Mouse (Mus musculus) lung, postnatal 0 days (tissue): ENCODE measurements at regions not wholly inside any gene's neighbourhood (a gene's known extent, or its start where the extent isn't known, plus 50 kb on each side); places are given as distances from the start of the nearest gene placed in this dataset.

Experiments used
- ATAC-seq: fragments of 200-750 bp; cut with Nextera tagmentation; 2 replicates; pipeline ENCODE4 v1.8.0; 2017; ENCODE audit warnings: moderate library complexity
- DNase-seq: peaks from one replicate; pipeline ENCODE4 v3.0.0-alpha.2; 2016; ENCODE audit warnings: low spot score
- H3K27ac ChIP-seq: fragments of 300-500 bp; sonication (generic); 2 replicates; pipeline ENCODE4 v1.5.1; 2014; ENCODE audit warnings: antibody characterized with exemption, mild to moderate bottlenecking, low read length, mixed read lengths
- H3K27me3 ChIP-seq: fragments of 300-500 bp; sonication (generic); replicated peaks from 2 replicates; pipeline ENCODE4 v1.6.1; 2014; ENCODE audit warnings: low read length, mixed read lengths; ENCODE audit not compliant: insufficient read depth
- H3K36me3 ChIP-seq: fragments of 300-500 bp; sonication (generic); 2 replicates; pipeline ENCODE4 v1.6.1; 2014; ENCODE audit warnings: low read length, mixed read lengths; ENCODE audit not compliant: insufficient read depth
- H3K4me1 ChIP-seq: fragments of 300-500 bp; sonication (generic); 2 replicates; pipeline ENCODE4 v1.6.1; 2014; ENCODE audit warnings: antibody characterized with exemption, low read depth, low read length, mixed read lengths; ENCODE audit not compliant: insufficient read depth
- H3K4me2 ChIP-seq: fragments of 300-500 bp; sonication (generic); replicated peaks from 2 replicates; pipeline ENCODE4 v1.6.1; 2014; ENCODE audit warnings: low read depth, mild to moderate bottlenecking, low read length, moderate library complexity, mixed read lengths
- H3K4me3 ChIP-seq: fragments of 300-500 bp; sonication (generic); 2 replicates; pipeline ENCODE4 v1.5.1; 2014; ENCODE audit warnings: low read depth, low read length
- H3K9ac ChIP-seq: fragments of 300-500 bp; sonication (generic); replicated peaks from 2 replicates; pipeline ENCODE4 v1.6.1; 2014; ENCODE audit warnings: low read depth, mild to moderate bottlenecking
- H3K9me3 ChIP-seq: fragments of 300-500 bp; sonication (generic); 2 replicates; pipeline ENCODE4 v1.6.1; 2016; ENCODE audit warnings: low read length, mixed read lengths
- CTCF ChIP-seq: IDR thresholded peaks from 2 replicates; pipeline ENCODE4 v1.5.1; 2016; ENCODE audit warnings: antibody characterized with exemption, mild to moderate bottlenecking
- EP300 ChIP-seq: IDR thresholded peaks from 2 replicates; pipeline ENCODE4 v1.6.1; 2016; ENCODE audit warnings: antibody characterized with exemption, mild to moderate bottlenecking, control low read depth
- WGBS: fragments of 180-500 bp; shearing (Covaris S2); extraction: QIAGEN DNeasy Blood & Tissue Kit; methylation state at CpG from one replicate; pipeline ENCODE4 v1.1.7; 2014; 5-methylcytosine and 5-hydroxymethylcytosine counted together

DNA sequence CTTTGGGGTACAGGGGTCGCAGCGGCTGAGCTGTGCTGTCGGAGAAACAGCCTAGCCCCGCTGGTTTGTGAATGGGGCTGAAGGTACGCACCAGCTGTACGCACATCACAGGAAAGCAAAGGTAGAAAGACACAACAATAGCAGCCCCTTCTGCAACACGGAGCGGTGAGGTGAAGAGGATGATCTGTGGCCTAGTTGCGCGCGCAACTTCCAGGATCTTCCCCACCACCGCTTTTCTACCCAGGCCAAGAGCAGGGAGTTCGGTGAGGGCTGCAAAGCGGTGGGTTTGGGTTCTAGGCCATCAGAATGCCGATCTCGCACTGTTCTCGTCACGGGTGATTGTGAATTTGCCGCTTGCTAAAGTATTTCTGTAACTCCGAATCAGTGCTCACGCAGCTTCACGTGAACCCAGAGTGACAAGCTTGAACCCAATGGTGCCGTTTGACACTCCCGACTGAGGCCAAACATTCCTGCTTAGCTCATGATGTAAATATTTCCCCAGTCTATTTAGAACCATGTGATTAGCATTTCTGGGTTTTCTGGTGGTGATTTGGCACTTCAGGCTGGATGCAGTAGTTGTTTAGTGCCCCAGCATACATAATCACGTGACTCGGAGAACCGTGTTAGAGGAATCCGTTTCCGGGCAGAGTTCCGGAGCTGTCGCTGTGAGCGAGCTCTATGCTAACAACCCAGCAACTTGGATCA is 54.7 kb downstream of the Cryaa start:
- Histone ChIP-seq H3K36me3 (no peaks in the 10 kb centered on the region), H3K27ac (no peak overlapping the region), H3K9ac (no peak overlapping the region), H3K9me3 (no peaks in the 10 kb centered on the region), H3K27me3 (no peaks in the 10 kb centered on the region), H3K4me1 (peaks cover 16% of the 10 kb centered on the region; the same call in 1 of the 2 replicates), H3K4me3 (no peak overlapping the region), H3K4me2 (no peak overlapping the region)
- no peak for TF ChIP-seq CTCF
- no peak for TF ChIP-seq EP300
- no peak for DNase-seq
- 89% methylated on average over 32 of the region's 32 CpGs for WGBS
- ATAC-seq, result no peak

GRCm38 (mm10) chr17:31734521-31734920 is 56.9 kb downstream of the Cryaa start:
- Histone ChIP-seq H3K27ac (no peak overlapping the region), H3K4me2 (no peak overlapping the region), H3K4me1 (peaks cover 17% of the 10 kb centered on the region; the same call in 1 of the 2 replicates), H3K9me3 (no peaks in the 10 kb centered on the region), H3K9ac (no peak overlapping the region), H3K27me3 (no peaks in the 10 kb centered on the region), H3K36me3 (no peaks in the 10 kb centered on the region), H3K4me3 (no peak overlapping the region)
- 67% methylated on average over 7 of the region's 7 CpGs for WGBS
- ATAC-seq, result no peak
- no peak for TF ChIP-seq CTCF
- no peak for DNase-seq

DNA sequence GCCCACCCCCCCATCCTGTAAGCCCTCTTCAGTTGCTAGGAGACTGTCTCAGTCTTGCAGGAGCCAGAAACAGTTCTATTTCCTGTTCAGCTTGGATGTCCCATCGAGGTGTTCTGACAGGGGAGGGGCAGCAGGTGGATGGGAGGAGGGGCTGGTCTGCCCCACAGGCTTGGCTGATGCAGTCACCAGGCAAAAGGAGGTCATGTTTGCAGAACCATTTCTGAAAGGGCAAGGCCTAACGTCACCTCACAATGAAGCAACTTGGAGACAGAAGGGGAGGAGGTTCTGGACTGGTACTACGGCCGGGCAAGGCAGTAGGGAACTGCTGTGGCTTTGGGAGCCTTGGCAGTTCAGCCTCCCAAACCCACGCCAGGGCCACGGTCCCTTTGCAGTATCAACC is 59.1 kb downstream of the Cryaa start:
- DNase-seq (peak; percentile 88), ATAC-seq (peak; percentile 74)
- Histone ChIP-seq H3K4me1 (peaks cover 12% of the 10 kb centered on the region; the same call in 1 of the 2 replicates), H3K27ac (no peak overlapping the region), H3K27me3 (no peaks in the 10 kb centered on the region), H3K9me3 (no peaks in the 10 kb centered on the region), H3K4me3 (no peak overlapping the region), H3K9ac (no peak overlapping the region), H3K4me2 (no peak overlapping the region), H3K36me3 (no peaks in the 10 kb centered on the region)
- 56% methylated on average over 6 of the region's 6 CpGs for WGBS
- TF ChIP-seq EP300 (0 out of 2 replicates have a peak, but pooled peaks have one; percentile 42), CTCF (no peak)

GRCm38 (mm10) chr17:31738249-31738648 is 60.6 kb downstream of the Cryaa start:
- peaks cover 12% of the 10 kb centered on the region; the same call in 1 of the 2 replicates for H3K4me1 ChIP-seq
- no peak for ATAC-seq
- 64% methylated on average over 3 of the region's 3 CpGs for WGBS

DNA sequence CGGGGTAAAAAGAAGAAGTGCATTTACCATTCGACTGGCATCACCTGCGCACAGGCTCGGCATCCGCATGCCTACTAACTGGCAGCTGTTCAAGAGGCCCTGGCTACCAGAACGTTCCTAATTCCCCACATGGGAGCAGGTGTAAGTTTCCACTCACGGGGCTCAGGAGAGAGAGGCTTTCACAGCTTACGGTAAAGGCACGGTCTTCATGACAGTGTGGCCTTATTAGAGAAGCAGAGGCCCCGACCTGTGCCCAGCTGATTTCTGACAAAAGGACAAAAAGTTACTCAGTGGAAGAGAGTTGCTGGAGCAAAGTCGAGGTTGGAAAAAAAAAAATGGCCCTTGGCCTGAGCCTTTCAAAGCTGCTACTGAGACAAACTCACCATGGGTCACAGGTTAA is 62.0 kb downstream of the Cryaa start:
- DNase-seq, result peak; percentile 26
- peak; percentile 24; the same call in 1 of the 2 replicates for ATAC-seq
- Histone ChIP-seq H3K36me3 (no peaks in the 10 kb centered on the region), H3K9me3 (no peaks in the 10 kb centered on the region), H3K9ac (no peak overlapping the region), H3K4me2 (no peak overlapping the region), H3K27me3 (no peaks in the 10 kb centered on the region), H3K27ac (peak overlapping the region; percentile 29), H3K4me1 (peaks cover 12% of the 10 kb centered on the region; the same call in 1 of the 2 replicates), H3K4me3 (no peak overlapping the region)
- no peak for TF ChIP-seq EP300
- TF ChIP-seq CTCF, result no peak
- 41% methylated on average over 11 of the region's 11 CpGs for WGBS

More at GRCm38 (mm10) chr17:31738249-31738648, 60.6 kb downstream of the Cryaa start:
- Histone ChIP-seq H3K36me3 (no peaks in the 10 kb centered on the region), H3K9ac (no peak overlapping the region), H3K4me3 (no peak overlapping the region), H3K9me3 (no peaks in the 10 kb centered on the region), H3K4me2 (no peak overlapping the region), H3K27me3 (no peaks in the 10 kb centered on the region), H3K27ac (no peak overlapping the region)
- DNase-seq, result no peak
- TF ChIP-seq CTCF (no peak), EP300 (no peak)

DNA sequence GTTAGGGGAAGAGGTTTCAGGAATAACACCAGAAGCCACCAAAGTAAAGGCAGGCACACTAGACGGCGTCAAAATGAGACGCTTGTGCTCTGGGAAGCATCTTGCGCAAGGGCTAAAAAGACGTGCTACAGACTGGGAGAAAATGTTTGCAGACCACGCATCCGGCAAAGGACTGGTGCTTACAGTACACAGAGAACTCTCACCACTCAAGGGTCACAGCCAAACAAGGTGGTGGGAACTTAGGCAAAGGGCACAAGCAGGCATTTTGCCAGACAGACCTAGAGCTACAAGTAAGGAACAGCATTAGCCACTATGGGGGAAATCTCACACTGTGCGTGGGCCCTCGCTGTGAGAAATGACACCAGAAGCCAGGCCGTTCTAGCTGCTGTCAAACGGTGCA is 62.5 kb downstream of the Cryaa start:
- TF ChIP-seq CTCF (no peak), EP300 (peak; percentile 21; the same call in 1 of the 2 replicates)
- Histone ChIP-seq H3K4me2 (no peak overlapping the region), H3K9me3 (no peaks in the 10 kb centered on the region), H3K4me1 (peaks cover 12% of the 10 kb centered on the region; the same call in 1 of the 2 replicates), H3K36me3 (no peaks in the 10 kb centered on the region), H3K4me3 (no peak overlapping the region), H3K27ac (peak overlapping the region; percentile 29), H3K27me3 (no peaks in the 10 kb centered on the region), H3K9ac (no peak overlapping the region)
- WGBS, result 43% methylated on average over 11 of the region's 11 CpGs
- DNase-seq (peak; percentile 86), ATAC-seq (peak; percentile 79)
